Mouse (Mus musculus) hindbrain, postnatal 0 days (tissue): ENCODE measurements at regions not wholly inside any gene's neighbourhood (a gene's known extent, or its start where the extent isn't known, plus 50 kb on each side); places are given as distances from the start of the nearest gene placed in this dataset.

Source experiments
- ATAC-seq: fragments of 200-750 bp; cut with Nextera tagmentation; 2 replicates; pipeline ENCODE4 v1.8.0; 2017; ENCODE audit warnings: mild to moderate bottlenecking, moderate TSS enrichment, moderate library complexity
- DNase-seq: peaks from one replicate; pipeline ENCODE4 v3.0.0-alpha.2; 2015; ENCODE audit warnings: low spot score
- H3K27ac ChIP-seq: fragments of 300-500 bp; sonication (generic); 2 replicates; pipeline ENCODE4 v1.5.1; 2014; ENCODE audit warnings: mild to moderate bottlenecking
- H3K27me3 ChIP-seq: fragments of 300-500 bp; sonication (generic); 2 replicates; pipeline ENCODE4 v1.6.1; 2014; ENCODE audit warnings: low read length, mixed read lengths; ENCODE audit not compliant: insufficient read depth
- H3K36me3 ChIP-seq: fragments of 300-500 bp; sonication (generic); 2 replicates; pipeline ENCODE4 v1.6.1; 2014; ENCODE audit warnings: low read length, mixed read lengths; ENCODE audit not compliant: insufficient read depth
- H3K4me1 ChIP-seq: fragments of 300-500 bp; sonication (generic); 2 replicates; pipeline ENCODE4 v1.6.1; 2014; ENCODE audit warnings: antibody characterized with exemption, low read length, mixed read lengths; ENCODE audit not compliant: insufficient read depth
- H3K4me2 ChIP-seq: fragments of 300-500 bp; sonication (generic); 2 replicates; pipeline ENCODE4 v1.6.1; 2014; ENCODE audit warnings: low read depth, mild to moderate bottlenecking, low read length, moderate library complexity, mixed read lengths
- H3K4me3 ChIP-seq: fragments of 300-500 bp; sonication (generic); 2 replicates; pipeline ENCODE4 v1.5.1; 2014; ENCODE audit warnings: low read length
- H3K9ac ChIP-seq: fragments of 300-500 bp; sonication (generic); replicated peaks from 2 replicates; pipeline ENCODE4 v1.6.1; 2014; ENCODE audit warnings: mild to moderate bottlenecking, low read length, moderate library complexity, mixed read lengths
- H3K9me3 ChIP-seq: fragments of 300-500 bp; sonication (generic); 2 replicates; pipeline ENCODE4 v1.6.1; 2016; ENCODE audit warnings: low read length, mixed read lengths
- CTCF ChIP-seq: IDR thresholded peaks from 2 replicates; pipeline ENCODE4 v1.5.1; 2016; ENCODE audit warnings: antibody characterized with exemption, control low read depth, low read depth
- WGBS: fragments of 180-500 bp; shearing (Covaris S2); extraction: QIAGEN DNeasy Blood & Tissue Kit; methylation state at CpG from one replicate; pipeline ENCODE4 v1.1.7; 2014; 5-methylcytosine and 5-hydroxymethylcytosine counted together

DNA sequence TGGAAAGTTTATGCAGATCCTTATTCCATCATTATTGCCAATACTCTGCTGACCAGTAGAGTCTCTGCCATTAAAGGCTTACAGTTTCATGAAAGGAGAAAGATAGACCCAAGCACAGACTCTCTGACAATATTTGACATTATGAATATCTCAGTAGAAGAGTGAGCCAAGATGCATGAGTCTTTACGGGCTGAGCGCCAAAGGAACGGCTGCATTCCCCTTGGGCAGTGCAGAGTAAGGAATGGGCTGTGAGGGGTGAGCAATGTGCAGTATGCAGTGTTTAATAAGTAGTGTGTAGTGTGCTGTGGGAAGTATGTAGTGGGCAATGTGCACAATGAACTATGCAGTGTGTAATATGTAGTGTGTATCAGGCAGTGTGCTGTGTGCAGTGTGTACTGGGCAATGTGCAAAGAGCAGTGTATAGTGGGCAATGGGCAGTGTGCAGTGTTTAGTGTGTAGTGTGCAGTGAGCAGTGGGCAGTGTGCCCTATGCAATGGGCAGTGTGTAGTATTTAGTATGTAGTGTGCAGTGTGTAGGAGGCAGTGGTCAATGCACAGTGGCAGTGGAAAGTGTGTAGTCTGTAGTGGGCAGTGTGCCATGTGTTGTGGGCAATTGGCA lies 671.8 kb downstream of the 5730522E02Rik start:
- Histone ChIP-seq H3K4me1 (no peaks in the 10 kb centered on the region), H3K4me2 (no peak overlapping the region), H3K27ac (no peak overlapping the region), H3K36me3 (no peaks in the 10 kb centered on the region), H3K9me3 (no peaks in the 10 kb centered on the region), H3K9ac (no peak overlapping the region), H3K27me3 (no peaks in the 10 kb centered on the region), H3K4me3 (no peak overlapping the region)
- WGBS = 83% methylated on average over 3 of the region's 3 CpGs
- ATAC-seq = peak; percentile 27; the same call in 1 of the 2 replicates
- TF ChIP-seq CTCF = no peak
- no peak for DNase-seq

DNA sequence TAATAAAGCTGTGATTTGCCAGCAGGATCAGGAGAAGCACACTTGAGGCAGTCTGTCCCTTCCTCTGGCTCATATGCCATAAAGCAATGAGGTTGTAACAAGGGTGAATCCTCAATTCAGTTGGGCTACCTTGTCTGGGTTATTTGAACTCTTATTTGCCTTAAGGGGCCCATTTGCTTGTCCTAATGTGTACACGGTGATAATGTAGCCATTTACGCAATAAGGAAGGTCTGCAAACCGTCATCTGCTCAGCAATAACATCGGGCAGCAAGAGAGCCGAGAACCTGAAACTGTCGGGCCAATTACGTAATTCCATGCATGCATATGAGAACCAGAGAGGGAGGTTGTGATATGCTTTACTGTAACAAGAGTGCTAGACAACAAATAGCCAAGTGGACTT lies 674.5 kb downstream of the 5730522E02Rik start:
- Histone ChIP-seq H3K36me3 (no peaks in the 10 kb centered on the region), H3K9ac (no peak overlapping the region), H3K4me1 (no peaks in the 10 kb centered on the region), H3K27ac (no peak overlapping the region), H3K4me3 (no peak overlapping the region), H3K9me3 (no peaks in the 10 kb centered on the region), H3K27me3 (no peaks in the 10 kb centered on the region), H3K4me2 (no peak overlapping the region)
- ATAC-seq (no peak), DNase-seq (no peak)
- WGBS = 83% methylated on average over 7 of the region's 7 CpGs
- TF ChIP-seq CTCF = no peak

GRCm38 (mm10) chr11:25533081-25533480 lies 677.5 kb downstream of the 5730522E02Rik start:
- no peak for TF ChIP-seq CTCF
- H3K9ac ChIP-seq = no peak overlapping the region
- no peak for DNase-seq

GRCm38 (mm10) chr11:25531668-25532398 lies 678.7 kb downstream of the 5730522E02Rik start:
- no peak for TF ChIP-seq CTCF
- H3K4me3 ChIP-seq = no peak overlapping the region
- H3K27ac ChIP-seq = no peak overlapping the region
- ATAC-seq (no peak), DNase-seq (no peak)
- H3K4me1 ChIP-seq = no peaks in the 10 kb centered on the region
- no peaks in the 10 kb centered on the region for H3K36me3 ChIP-seq
- 55% methylated on average over 9 of the region's 9 CpGs for WGBS
- H3K27me3 ChIP-seq = no peaks in the 10 kb centered on the region
- no peak overlapping the region for H3K4me2 ChIP-seq
- H3K9ac ChIP-seq = no peak overlapping the region
- H3K9me3 ChIP-seq = no peaks in the 10 kb centered on the region

More at GRCm38 (mm10) chr11:25533081-25533480, 677.5 kb downstream of the 5730522E02Rik start:
- H3K36me3 ChIP-seq = no peaks in the 10 kb centered on the region
- H3K27me3 ChIP-seq = no peaks in the 10 kb centered on the region
- H3K4me1 ChIP-seq = no peaks in the 10 kb centered on the region
- ATAC-seq = no peak
- H3K4me2 ChIP-seq = no peak overlapping the region
- no peak overlapping the region for H3K4me3 ChIP-seq
- H3K9me3 ChIP-seq = no peaks in the 10 kb centered on the region
- H3K27ac ChIP-seq = no peak overlapping the region
- 65% methylated on average over 2 of the region's 2 CpGs for WGBS

DNA sequence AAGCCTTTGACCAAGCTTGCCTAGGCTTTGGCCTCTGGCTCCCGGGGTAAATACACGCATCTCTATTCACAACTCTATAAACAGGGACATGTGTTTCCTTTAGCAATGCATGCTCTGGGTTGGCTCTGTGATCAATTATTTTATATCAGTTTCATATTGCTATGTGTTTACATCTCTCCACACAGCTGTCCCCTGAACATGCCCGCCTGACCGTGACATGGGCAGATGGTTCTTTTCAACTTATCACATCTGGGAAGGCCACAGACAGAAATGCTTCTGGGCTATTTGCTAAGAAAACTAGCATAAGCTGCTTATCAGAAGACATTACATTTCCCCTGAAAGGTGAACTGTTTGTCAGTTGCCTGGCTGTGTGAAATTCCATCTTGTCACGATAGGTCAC lies 682.5 kb downstream of the 5730522E02Rik start:
- H3K27ac ChIP-seq = no peak overlapping the region
- no peak for ATAC-seq
- H3K27me3 ChIP-seq = no peaks in the 10 kb centered on the region
- H3K4me2 ChIP-seq = no peak overlapping the region
- H3K4me1 ChIP-seq = no peaks in the 10 kb centered on the region
- no peak overlapping the region for H3K4me3 ChIP-seq
- no peaks in the 10 kb centered on the region for H3K36me3 ChIP-seq
- no peak for TF ChIP-seq CTCF
- H3K9me3 ChIP-seq = no peaks in the 10 kb centered on the region
- H3K9ac ChIP-seq = no peak overlapping the region
- WGBS = 86% methylated on average over 5 of the region's 5 CpGs
- no peak for DNase-seq

- 68% methylated on average over 2 of the region's 2 CpGs for WGBS
- no peaks in the 10 kb centered on the region for H3K9me3 ChIP-seq
- no peaks in the 10 kb centered on the region for H3K36me3 ChIP-seq
- no peaks in the 10 kb centered on the region for H3K27me3 ChIP-seq
- no peak overlapping the region for H3K4me3 ChIP-seq
- H3K4me1 ChIP-seq = no peaks in the 10 kb centered on the region
- DNase-seq (no peak), ATAC-seq (no peak)
- TF ChIP-seq CTCF = no peak
- no peak overlapping the region for H3K9ac ChIP-seq
- no peak overlapping the region for H3K27ac ChIP-seq
- no peak overlapping the region for H3K4me2 ChIP-seq
Measured at GRCm38 (mm10) chr11:25518903-25519302, 691.7 kb downstream of the 5730522E02Rik start.

DNA sequence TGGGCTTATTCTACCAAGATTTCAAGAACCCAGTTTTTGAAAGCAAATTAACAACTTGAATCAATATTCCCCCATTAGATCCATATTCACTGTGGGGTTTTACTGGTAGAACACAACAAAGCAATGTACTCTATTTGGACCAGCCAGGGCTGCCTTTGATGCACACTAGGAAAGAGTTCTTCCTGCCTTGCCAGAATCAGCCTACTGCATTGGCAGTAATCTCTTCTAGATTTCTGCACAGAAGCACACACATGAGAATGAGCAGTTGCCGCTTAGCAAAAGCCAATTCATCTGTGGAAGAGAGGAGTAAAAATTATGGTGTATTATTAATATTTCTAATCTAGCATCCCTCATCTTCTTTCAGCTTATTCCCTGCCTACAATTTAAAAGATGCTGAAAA lies 692.4 kb downstream of the 5730522E02Rik start:
- Histone ChIP-seq H3K4me1 (no peaks in the 10 kb centered on the region), H3K9me3 (no peaks in the 10 kb centered on the region), H3K36me3 (no peaks in the 10 kb centered on the region), H3K27me3 (no peaks in the 10 kb centered on the region), H3K4me3 (no peak overlapping the region), H3K27ac (no peak overlapping the region), H3K9ac (no peak overlapping the region), H3K4me2 (no peak overlapping the region)
- no peak for ATAC-seq
- 85% methylated on average over 1 of the region's 1 CpGs for WGBS
- no peak for DNase-seq
- no peak for TF ChIP-seq CTCF
